Mouse (Mus musculus) frontal cortex, postnatal 10 days (tissue): ENCODE measurements around the gene Bsg.
A peak's percentile ranks its signal among the peaks of the same experiment; 100 is the strongest.
"Not testable (repeated sequence)": the region's sequence is repeated elsewhere in the genome, so short reads cannot be mapped to it uniquely, and the experiment has no call there.

Experiments used
- DNase-seq, 2 experiments: peaks; one replicate each; pipeline ENCODE4 v3.0.0; 2022; ENCODE audit warnings: low spot score in 2 of 2, mixed read lengths in 1 of 2

The Bsg gene

DNA sequence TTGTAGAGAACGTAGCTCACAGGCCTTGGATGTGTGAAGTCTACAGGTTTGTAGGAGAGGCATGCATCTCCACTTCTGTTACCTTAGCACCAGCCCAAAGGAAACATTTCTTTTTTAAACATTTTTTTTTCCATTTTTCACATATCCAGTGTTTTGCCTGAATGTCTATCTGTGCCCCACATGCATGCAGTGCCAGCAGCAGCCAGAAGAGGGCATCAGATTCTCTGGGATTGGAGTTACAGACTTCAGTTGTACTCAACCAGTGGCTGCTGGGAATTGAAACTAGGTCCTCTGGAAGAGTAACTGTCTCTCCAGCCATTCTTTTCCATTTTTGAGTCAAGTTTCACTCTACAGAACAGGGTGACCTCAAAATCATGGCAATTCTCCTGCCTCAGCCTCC is 28.2 kb downstream of the Bsg start:
- no peak for DNase-seq

- DNase-seq, result no peak
These were observed 29.6 kb downstream of the Bsg start for GRCm38 (mm10) chr10:79733847-79734246.

GRCm38 (mm10) chr10:79735361-79735760 is 31.1 kb downstream of the Bsg start:
- DNase-seq, result no peak

DNA sequence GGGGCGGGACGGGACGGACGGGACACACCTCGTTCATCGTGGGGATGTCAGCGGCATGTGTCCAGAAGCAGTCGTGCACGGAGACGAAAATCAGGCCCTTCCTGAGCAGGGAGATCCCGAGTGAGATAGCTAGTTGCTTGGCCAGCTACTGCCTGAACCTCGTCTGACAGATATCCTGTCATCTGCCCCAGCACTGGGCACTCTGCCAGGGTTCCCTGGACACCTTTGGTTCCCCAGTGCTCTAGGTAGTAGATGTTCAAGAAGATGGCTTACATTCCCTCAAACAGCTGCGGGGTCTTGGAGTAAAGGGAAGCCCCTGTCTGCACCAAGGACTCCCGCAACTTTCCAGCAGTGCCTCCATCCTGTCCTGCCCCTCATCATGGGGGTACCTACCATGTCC is 32.4 kb downstream of the Bsg start:
- no peak for DNase-seq

DNA sequence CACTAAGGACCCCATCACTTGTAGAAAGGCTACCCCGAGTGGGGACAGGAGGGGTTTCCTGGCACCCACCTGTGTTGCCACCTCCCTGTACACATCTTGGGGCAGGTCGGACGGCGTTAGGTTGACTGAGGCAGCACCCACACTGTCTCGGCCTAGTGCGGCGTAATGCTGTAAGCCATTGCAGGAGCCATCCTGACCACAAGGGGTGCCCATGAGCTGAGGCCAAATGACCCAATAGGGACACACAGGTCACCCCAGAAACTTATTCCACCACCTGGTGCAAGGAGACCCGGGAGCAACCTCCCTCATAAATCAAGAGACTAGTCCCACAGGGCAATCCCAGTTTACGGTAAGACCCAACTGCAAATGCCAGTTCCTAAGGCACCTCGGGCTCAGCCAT is 34.0 kb downstream of the Bsg start:
- DNase-seq, result no peak

GRCm38 (mm10) chr10:79739234-79739633 is 34.9 kb downstream of the Bsg start:
- no peak for DNase-seq

DNA sequence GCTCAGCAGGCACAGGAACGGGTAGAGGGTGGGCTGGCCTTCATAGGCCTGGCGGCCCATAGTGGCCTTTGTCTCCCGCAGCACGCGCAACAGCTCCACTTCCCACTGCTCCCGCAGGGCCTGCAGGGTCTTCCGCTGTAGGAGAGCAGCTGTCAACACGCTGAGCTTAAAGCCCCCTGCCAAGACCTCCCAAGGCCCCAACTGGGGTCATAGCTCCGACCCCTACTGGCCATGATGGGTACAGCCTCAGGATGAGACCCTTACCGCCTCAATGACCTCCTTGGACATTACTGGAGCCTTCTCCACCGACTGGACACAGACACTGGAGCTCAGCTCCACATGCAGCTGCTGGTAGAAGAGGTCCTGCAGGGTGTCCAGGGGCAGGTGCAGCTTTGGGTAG is 36.6 kb downstream of the Bsg start:
- no peak for DNase-seq

- DNase-seq, result no peak
These were observed 38.9 kb downstream of the Bsg start for GRCm38 (mm10) chr10:79743161-79743560.

- DNase-seq, result no peak
These were observed 39.5 kb downstream of the Bsg start for GRCm38 (mm10) chr10:79743650-79744365.

DNA sequence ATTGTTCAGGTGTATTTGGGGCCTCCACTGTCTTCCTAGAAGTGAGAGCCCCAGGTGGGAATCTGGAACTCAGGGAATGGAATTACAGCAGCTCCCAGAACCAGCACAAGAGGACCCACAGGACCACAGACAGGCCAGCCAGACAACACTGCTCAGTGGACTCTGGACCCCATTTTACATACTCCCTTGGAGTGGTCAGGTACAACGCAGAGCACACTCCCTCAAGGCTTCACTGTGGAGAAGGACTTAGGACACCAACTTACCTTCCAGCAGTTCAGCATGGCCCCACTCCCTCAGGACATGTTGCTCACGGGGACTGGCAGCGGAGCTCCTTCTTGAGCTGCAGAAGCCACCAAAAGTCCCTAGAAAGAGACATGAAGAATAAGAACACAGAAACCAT is 41.1 kb downstream of the Bsg start:
- no peak for DNase-seq

- peak; percentile 95 to 96 for DNase-seq
These were observed 41.8 kb downstream of the Bsg start, which contains the start of gene Polrmt for GRCm38 (mm10) chr10:79745898-79746773. Gene Polrmt, minus strand, starts transcription at chr10:79746581.

GRCm38 (mm10) chr10:79746774-79747151 is 42.5 kb downstream of the Bsg start:
- DNase-seq, result no peak

GRCm38 (mm10) chr10:79748496-79748895 is 44.2 kb downstream of the Bsg start:
- no peak for DNase-seq

GRCm38 (mm10) chr10:79754856-79755516 is 50.7 kb downstream of the Bsg start, which contains the start of gene Fgf22:
Gene Fgf22, plus strand, starts transcription at chr10:79755076.
- peak in 1 of 2 experiments; percentile 64 for DNase-seq

DNA sequence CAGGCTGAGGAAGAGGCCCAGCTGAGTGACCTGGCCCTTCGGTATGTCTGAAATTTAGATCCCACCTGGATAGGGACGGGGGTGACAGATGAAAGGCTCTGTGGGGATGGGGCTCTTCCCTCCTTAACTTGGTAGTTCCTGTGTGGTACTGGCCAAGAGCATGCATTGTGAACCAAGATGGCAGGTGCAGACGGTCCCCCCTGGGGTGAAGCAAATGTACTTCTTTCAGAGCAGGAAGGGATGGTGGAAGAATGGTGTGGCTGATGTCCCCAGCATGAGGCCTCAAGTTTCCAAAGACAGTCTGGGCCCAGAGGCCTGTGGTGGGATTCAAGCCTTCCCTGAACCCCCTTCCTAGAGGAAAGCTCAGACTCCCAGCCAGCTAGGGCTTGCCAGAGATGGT is 51.6 kb downstream of the Bsg start:
- DNase-seq, result no peak

DNA sequence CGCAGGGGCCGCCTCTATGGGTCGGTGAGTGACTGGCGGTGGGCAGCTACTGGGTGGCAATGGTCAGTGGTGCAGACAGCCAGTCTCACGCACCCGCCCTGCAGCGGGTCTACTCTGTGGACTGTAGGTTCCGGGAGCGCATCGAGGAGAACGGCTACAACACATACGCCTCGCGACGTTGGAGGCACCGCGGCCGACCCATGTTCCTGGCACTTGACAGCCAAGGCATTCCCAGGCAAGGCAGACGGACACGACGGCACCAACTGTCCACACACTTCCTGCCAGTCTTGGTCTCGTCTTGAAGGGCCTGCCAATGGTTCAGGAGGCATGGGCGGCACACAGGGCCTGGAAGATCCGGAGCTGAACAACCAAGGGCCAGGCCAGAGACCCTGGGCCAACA is 52.4 kb downstream of the Bsg start:
- DNase-seq, result no peak

- not testable (repeated sequence) for DNase-seq
These were observed 55.4 kb downstream of the Bsg start for GRCm38 (mm10) chr10:79759675-79760074.

- no peak for DNase-seq
These were observed 56.4 kb downstream of the Bsg start for GRCm38 (mm10) chr10:79760603-79761143.
